Mouse (Mus musculus) midbrain, embryonic 14.5 days (tissue): ENCODE results near the gene Clgn. TPM values are rescaled to one million over a fixed set of nuclear protein-coding genes. Genes with fewer than 3 reads are reported as not detected.

Experiments used
- ATAC-seq: fragments of 200-750 bp; cut with Nextera tagmentation; 2 replicates; pipeline ENCODE4 v1.8.0; 2017; ENCODE audit warnings: moderate number of reproducible peaks, moderate library complexity; ENCODE audit not compliant: low FRiP score, low TSS enrichment
- DNase-seq: peaks from one replicate; pipeline ENCODE4 v3.0.0-alpha.2; 2015
- H3K27ac ChIP-seq: fragments of 300-500 bp; sonication (generic); replicated peaks from 2 replicates; pipeline ENCODE4 v1.5.1; 2014; ENCODE audit warnings: mild to moderate bottlenecking, low read depth, low read length, moderate library complexity
- H3K27me3 ChIP-seq: fragments of 300-500 bp; sonication (generic); 2 replicates; pipeline ENCODE4 v1.6.1; 2014; ENCODE audit warnings: low read length, control low read depth, mixed read lengths; ENCODE audit not compliant: control insufficient read depth, insufficient read depth
- H3K36me3 ChIP-seq: fragments of 300-500 bp; sonication (generic); 2 replicates; pipeline ENCODE4 v1.6.1; 2014; ENCODE audit warnings: low read length, control low read depth; ENCODE audit not compliant: control insufficient read depth, insufficient read depth
- H3K4me1 ChIP-seq: fragments of 300-500 bp; sonication (generic); 2 replicates; pipeline ENCODE4 v1.6.1; 2014; ENCODE audit warnings: mild to moderate bottlenecking, antibody characterized with exemption, low read length, control low read depth; ENCODE audit not compliant: control insufficient read depth, insufficient read depth
- H3K4me2 ChIP-seq: fragments of 300-500 bp; sonication (generic); 2 replicates; pipeline ENCODE4 v1.6.1; 2014; ENCODE audit warnings: mild to moderate bottlenecking, low read length, moderate library complexity
- H3K4me3 ChIP-seq: fragments of 300-500 bp; sonication (generic); replicated peaks from 2 replicates; pipeline ENCODE4 v1.5.1; 2014; ENCODE audit warnings: low read depth, low read length
- H3K9ac ChIP-seq: fragments of 300-500 bp; sonication (generic); replicated peaks from 2 replicates; pipeline ENCODE4 v1.6.1; 2014; ENCODE audit warnings: mild to moderate bottlenecking, low read length, moderate library complexity
- H3K9me3 ChIP-seq: fragments of 300-500 bp; sonication (generic); 2 replicates; pipeline ENCODE4 v1.6.1; 2016; ENCODE audit warnings: low read length, control low read depth, mixed read lengths; ENCODE audit not compliant: control insufficient read depth
- WGBS: fragments of 180-500 bp; shearing (Covaris S2); extraction: QIAGEN DNeasy Blood & Tissue Kit; methylation state at CpG from one replicate; pipeline ENCODE4 v1.1.7; 2014; 5-methylcytosine and 5-hydroxymethylcytosine counted together
- polyA plus RNA-seq: library from polyadenylated mRNA; unstranded; fragments of >200 nt; fragmentation: Nextera tagmentation; extraction: Ambion mirVana; gene quantifications from 2 replicates; pipeline ENCODE4 v1.2.1, GENCODE M21; 2014

The Clgn gene
- polyA plus RNA-seq = 7.7 and 10.2 TPM in 2 replicates

DNA sequence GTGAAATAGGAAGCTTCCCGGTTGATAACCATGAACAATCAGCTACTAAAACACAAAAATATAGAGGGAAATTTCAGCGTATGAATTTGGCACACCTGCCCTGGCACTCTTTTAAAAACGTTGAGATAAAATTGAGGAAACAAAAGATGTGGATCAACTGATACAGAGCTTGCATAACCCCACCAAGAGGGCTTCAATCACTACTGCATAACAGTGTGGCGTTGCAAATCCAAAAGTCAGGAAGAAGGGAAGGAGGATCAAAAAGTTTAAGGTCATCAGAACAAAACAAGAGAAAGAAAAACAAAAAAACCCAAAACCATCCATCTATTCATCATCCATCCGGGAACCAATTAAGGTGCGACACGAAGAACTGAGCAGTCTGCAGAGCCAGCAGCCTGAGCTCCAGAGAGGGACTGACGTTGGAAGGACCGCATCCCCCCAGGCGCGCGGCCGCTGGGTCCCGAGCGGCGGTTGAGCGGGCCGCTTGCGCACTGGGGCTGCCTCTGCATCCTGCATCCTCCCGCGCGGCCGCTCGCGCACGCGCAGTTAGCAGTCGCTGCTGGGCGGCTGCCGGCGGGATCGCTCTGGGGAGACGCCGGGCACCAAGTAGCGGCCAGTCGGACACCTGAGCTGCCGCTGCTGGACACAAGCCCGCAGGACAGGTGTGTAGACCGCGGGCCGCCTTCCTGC, at the start of gene Clgn:
Clgn (plus strand) TSS at position 552 of the 690 bp plus-strand sequence.
- Histone ChIP-seq H3K4me1 (peaks cover 6% of the 10 kb centered on the region; the same call in 1 of the 2 replicates), H3K4me2 (peak within 1 kb of the TSS; percentile 88), H3K4me3 (peak within 1 kb of the TSS; percentile 60), H3K9me3 (no peaks in the 10 kb centered on the region), H3K36me3 (no peaks in the 10 kb centered on the region), H3K27ac (no peak within 1 kb of the TSS), H3K9ac (peak within 1 kb of the TSS; percentile 68), H3K27me3 (no peaks in the 10 kb centered on the region)
- peak; percentile 92 for DNase-seq
- 4% methylated on average over 41 of the region's 41 CpGs for WGBS
- peak; percentile 94 for ATAC-seq

- ATAC-seq (no peak), DNase-seq (no peak)
- no peaks in the 10 kb centered on the region for H3K27me3 ChIP-seq
- H3K36me3 ChIP-seq = no peaks in the 10 kb centered on the region
- no peak overlapping the region for H3K4me3 ChIP-seq
- H3K4me2 ChIP-seq = no peak overlapping the region
- no peaks in the 10 kb centered on the region for H3K9me3 ChIP-seq
- 83% methylated on average over 3 of the region's 3 CpGs for WGBS
- no peak overlapping the region for H3K27ac ChIP-seq
- H3K9ac ChIP-seq = no peak overlapping the region
- H3K4me1 ChIP-seq = no peaks in the 10 kb centered on the region
These were observed 47.6 kb upstream of the Clgn start for GRCm38 (mm10) chr8:83342076-83342475.

- H3K27me3 ChIP-seq = no peaks in the 10 kb centered on the region
- no peaks in the 10 kb centered on the region for H3K4me1 ChIP-seq
- no peaks in the 10 kb centered on the region for H3K9me3 ChIP-seq
- ATAC-seq (no peak), DNase-seq (peak; percentile 80)
- H3K9ac ChIP-seq = no peak overlapping the region
- no peaks in the 10 kb centered on the region for H3K36me3 ChIP-seq
- H3K4me2 ChIP-seq = no peak overlapping the region
- H3K4me3 ChIP-seq = no peak overlapping the region
- H3K27ac ChIP-seq = no peak overlapping the region
These were observed 47.0 kb upstream of the Clgn start for GRCm38 (mm10) chr8:83342693-83343092.

DNA sequence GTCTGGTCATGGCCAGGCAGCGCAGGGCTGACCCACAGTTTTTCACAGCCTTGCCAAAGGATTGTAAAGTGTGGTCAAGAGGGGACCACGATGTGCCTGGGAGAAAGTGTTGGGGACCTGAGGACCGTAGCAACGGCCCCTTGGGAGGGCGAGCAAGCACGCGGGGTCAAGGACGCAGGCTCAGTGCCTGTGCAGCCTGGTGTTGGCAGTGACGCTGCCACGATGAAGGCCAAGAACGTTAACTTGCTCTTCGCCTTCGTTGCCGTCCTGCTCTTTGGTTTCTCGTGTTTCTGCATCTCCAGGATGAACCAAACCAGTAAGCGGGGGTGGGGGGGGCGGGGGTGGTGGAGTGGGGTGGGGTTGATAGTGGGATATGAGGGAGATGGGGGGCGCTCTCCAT, 41.4 kb upstream of the Clgn start, which contains the start of gene Mgat4d:
Mgat4d (plus strand) TSS at position 209 of the 400 bp plus-strand sequence.
- Histone ChIP-seq H3K4me1 (no peaks in the 10 kb centered on the region), H3K27ac (no peak within 1 kb of the TSS), H3K36me3 (no peaks in the 10 kb centered on the region), H3K9ac (no peak within 1 kb of the TSS), H3K4me2 (no peak within 1 kb of the TSS), H3K4me3 (no peak within 1 kb of the TSS), H3K27me3 (no peaks in the 10 kb centered on the region), H3K9me3 (no peaks in the 10 kb centered on the region)
- 88% methylated on average over 18 of the region's 18 CpGs for WGBS
- no peak for ATAC-seq
- DNase-seq = no peak

DNA sequence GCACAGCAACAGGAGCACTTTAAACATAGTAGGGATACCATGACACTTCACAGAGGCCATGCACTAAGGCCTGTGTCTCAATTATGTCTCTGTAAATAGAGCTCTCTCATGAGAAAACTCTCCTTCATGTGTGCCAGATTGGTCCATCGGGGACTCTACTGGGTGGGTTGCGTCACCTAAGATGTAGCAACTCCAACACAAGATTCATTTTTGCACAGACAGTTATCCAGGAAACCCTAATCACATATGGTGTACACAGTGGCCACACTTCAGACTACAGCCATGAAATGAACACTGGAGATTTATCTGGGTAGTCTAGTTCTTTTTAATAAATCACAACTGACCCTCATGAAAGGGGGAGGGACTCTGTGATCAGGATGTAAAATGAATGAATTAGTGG, 38.4 kb upstream of the Clgn start:
- H3K4me1 ChIP-seq = no peaks in the 10 kb centered on the region
- no peak overlapping the region for H3K4me3 ChIP-seq
- H3K4me2 ChIP-seq = no peak overlapping the region
- ATAC-seq (no peak), DNase-seq (no peak)
- 98% methylated on average over 2 of the region's 2 CpGs for WGBS
- no peaks in the 10 kb centered on the region for H3K27me3 ChIP-seq
- H3K9ac ChIP-seq = no peak overlapping the region
- no peaks in the 10 kb centered on the region for H3K36me3 ChIP-seq
- no peaks in the 10 kb centered on the region for H3K9me3 ChIP-seq
- H3K27ac ChIP-seq = no peak overlapping the region

GRCm38 (mm10) chr8:83363156-83363769, 26.4 kb upstream of the Clgn start:
- no peak overlapping the region for H3K4me3 ChIP-seq
- H3K36me3 ChIP-seq = no peaks in the 10 kb centered on the region
- H3K4me1 ChIP-seq = no peaks in the 10 kb centered on the region
- DNase-seq (no peak), ATAC-seq (no peak)
- no peaks in the 10 kb centered on the region for H3K27me3 ChIP-seq
- WGBS = 81% methylated on average over 7 of the region's 7 CpGs
- H3K4me2 ChIP-seq = no peak overlapping the region
- no peak overlapping the region for H3K27ac ChIP-seq
- no peak overlapping the region for H3K9ac ChIP-seq
- H3K9me3 ChIP-seq = no peaks in the 10 kb centered on the region

- Histone ChIP-seq H3K4me1 (no peaks in the 10 kb centered on the region), H3K9me3 (no peaks in the 10 kb centered on the region), H3K9ac (no peak overlapping the region), H3K27ac (no peak overlapping the region), H3K4me2 (no peak overlapping the region), H3K4me3 (no peak overlapping the region), H3K36me3 (no peaks in the 10 kb centered on the region), H3K27me3 (no peaks in the 10 kb centered on the region)
- no peak for DNase-seq
- no peak for ATAC-seq
These were observed 12.4 kb upstream of the Clgn start for GRCm38 (mm10) chr8:83377231-83377630.

GRCm38 (mm10) chr8:83380141-83380540, 9.5 kb upstream of the Clgn start:
- no peak overlapping the region for H3K4me2 ChIP-seq
- DNase-seq (no peak), ATAC-seq (no peak)
- H3K9ac ChIP-seq = no peak overlapping the region
- 74% methylated on average over 4 of the region's 4 CpGs for WGBS
- no peaks in the 10 kb centered on the region for H3K9me3 ChIP-seq
- no peaks in the 10 kb centered on the region for H3K27me3 ChIP-seq
- no peak overlapping the region for H3K4me3 ChIP-seq
- H3K4me1 ChIP-seq = no peaks in the 10 kb centered on the region
- no peaks in the 10 kb centered on the region for H3K36me3 ChIP-seq
- H3K27ac ChIP-seq = no peak overlapping the region

- no peak for ATAC-seq
These were observed 8.7 kb upstream of the Clgn start for GRCm38 (mm10) chr8:83381016-83381415.

More at GRCm38 (mm10) chr8:83381016-83381415, 8.7 kb upstream of the Clgn start:
- no peaks in the 10 kb centered on the region for H3K4me1 ChIP-seq
- H3K27ac ChIP-seq = no peak overlapping the region
- H3K4me3 ChIP-seq = no peak overlapping the region
- H3K9ac ChIP-seq = no peak overlapping the region
- DNase-seq = no peak
- WGBS = 86% methylated on average over 2 of the region's 2 CpGs
- H3K27me3 ChIP-seq = no peaks in the 10 kb centered on the region
- H3K4me2 ChIP-seq = no peak overlapping the region
- H3K36me3 ChIP-seq = no peaks in the 10 kb centered on the region
- no peaks in the 10 kb centered on the region for H3K9me3 ChIP-seq
